Mouse (Mus musculus) MEL (cell line): ENCODE data around the gene Ppp1cc. TPM values are rescaled to one million over a fixed set of nuclear protein-coding genes. Genes with fewer than 3 reads are reported as not detected.

Experiments
- DNase-seq: peaks from one replicate; pipeline ENCODE4 v3.0.0; 2011; ENCODE audit warnings: low read depth, low spot score
- H3K27ac ChIP-seq: 2 replicates; pipeline ENCODE4 v1.5.1; 2012; ENCODE audit warnings: low read depth, mild to moderate bottlenecking, control low read depth, low read length, moderate library complexity; ENCODE audit not compliant: control insufficient read depth
- H3K27me3 ChIP-seq, 2 experiments: fragments of 150-350 bp in 1 of 2; sonication (generic) in 1 of 2; 2 replicates each; pipeline ENCODE4 v1.6.1; 2012; ENCODE audit warnings: low read length in 2 of 2, mild to moderate bottlenecking in 2 of 2, improper control_type of control experiment in 1 of 2, moderate library complexity in 1 of 2; ENCODE audit not compliant: insufficient read depth in 2 of 2, control insufficient read depth in 1 of 2
- H3K36me3 ChIP-seq, 2 experiments: 2 replicates each; pipeline ENCODE4 v1.6.1; 2012 to 2014; ENCODE audit warnings: low read length in 2 of 2, improper control_type of control experiment in 1 of 2, inconsistent platforms in 1 of 2, mild to moderate bottlenecking in 1 of 2; ENCODE audit not compliant: insufficient read depth in 2 of 2, control insufficient read depth in 1 of 2
- H3K4me1 ChIP-seq, 2 experiments: fragments of 150-350 bp in 1 of 2; sonication (generic) in 1 of 2; 2 replicates each; pipeline ENCODE4 v1.6.1; 2012; ENCODE audit warnings: low read length in 2 of 2, improper control_type of control experiment in 1 of 2, mild to moderate bottlenecking in 1 of 2; ENCODE audit not compliant: insufficient read depth in 2 of 2, control insufficient read depth in 1 of 2
- H3K4me3 ChIP-seq, 2 experiments: fragments of 150-350 bp in 1 of 2; sonication (generic) in 1 of 2; 2 replicates each; pipeline ENCODE4 v1.5.1; 2012; ENCODE audit warnings: low read depth in 2 of 2, low read length in 2 of 2, mild to moderate bottlenecking in 2 of 2, moderate library complexity in 2 of 2, control low read depth in 1 of 2, improper control_type of control experiment in 1 of 2; ENCODE audit not compliant: control insufficient read depth in 1 of 2, insufficient read depth in 1 of 2
- H3K79me2 ChIP-seq: 2 replicates; pipeline ENCODE4 v1.6.1; 2012; ENCODE audit warnings: mild to moderate bottlenecking, low read length, moderate library complexity; ENCODE audit not compliant: control insufficient read depth, poor library complexity, insufficient read depth
- H3K9ac ChIP-seq: 2 replicates; pipeline ENCODE4 v1.6.1; 2012; ENCODE audit warnings: low read depth, mild to moderate bottlenecking, control low read depth, low read length, moderate library complexity; ENCODE audit not compliant: control insufficient read depth, poor library complexity, severe bottlenecking
- H3K9me3 ChIP-seq: fragments of 150-350 bp; sonication (generic); replicated peaks from 2 replicates; pipeline ENCODE4 v1.6.1; 2012; ENCODE audit warnings: mild to moderate bottlenecking, low read length, improper control_type of control experiment, moderate library complexity; ENCODE audit not compliant: insufficient read depth
- BHLHE40 ChIP-seq: IDR thresholded peaks from 2 replicates; pipeline ENCODE4 v1.6.1; 2012; ENCODE audit warnings: low read depth, mild to moderate bottlenecking, inconsistent platforms, low read length, improper control_type of control experiment, borderline replicate concordance
- CHD1 ChIP-seq: IDR thresholded peaks from 2 replicates; pipeline ENCODE4 v1.6.1; 2012; ENCODE audit warnings: low read depth, mild to moderate bottlenecking, inconsistent platforms, low read length, improper control_type of control experiment
- CHD2 ChIP-seq: IDR thresholded peaks from 2 replicates; pipeline ENCODE4 v1.6.1; 2011; ENCODE audit warnings: low read length, improper control_type of control experiment
- CTCF ChIP-seq, 3 experiments: IDR thresholded peaks in 2 of 3; conservative IDR thresholded peaks in 1 of 3; 2 replicates each; pipeline ENCODE4 v1.5.1; 2011 to 2012; ENCODE audit warnings: low read length in 3 of 3, low read depth in 2 of 3, mild to moderate bottlenecking in 2 of 3, improper control_type of control experiment in 1 of 3, inconsistent platforms in 1 of 3, mixed read lengths in 1 of 3, moderate library complexity in 1 of 3; ENCODE audit not compliant: control insufficient read depth in 1 of 3, insufficient read depth in 1 of 3, poor library complexity in 1 of 3, severe bottlenecking in 1 of 3
- ELF1 ChIP-seq: IDR thresholded peaks from 2 replicates; pipeline ENCODE4 v1.6.1; 2014; ENCODE audit warnings: low read depth, mild to moderate bottlenecking, inconsistent platforms, low read length, improper control_type of control experiment, moderate library complexity
- GABPA ChIP-seq: IDR thresholded peaks from 2 replicates; pipeline ENCODE4 v1.6.1; 2012; ENCODE audit warnings: low read depth, mild to moderate bottlenecking, inconsistent platforms, low read length, improper control_type of control experiment, moderate library complexity
- GATA1 ChIP-seq: IDR thresholded peaks from 2 replicates; pipeline ENCODE4 v1.6.1; 2011; ENCODE audit warnings: low read depth, low read length, improper control_type of control experiment
- JUND ChIP-seq: IDR thresholded peaks from 2 replicates; pipeline ENCODE4 v1.6.1; 2011; ENCODE audit warnings: low read depth, mild to moderate bottlenecking, improper control_type of control experiment, low read length
- KAT2A ChIP-seq: conservative IDR thresholded peaks from 2 replicates; pipeline ENCODE4 v1.6.1; 2012; ENCODE audit warnings: low read depth, low read length, improper control_type of control experiment, inconsistent platforms
- MAZ ChIP-seq: IDR thresholded peaks from 2 replicates; pipeline ENCODE4 v1.6.1; 2012; ENCODE audit warnings: low read depth, mild to moderate bottlenecking, inconsistent platforms, low read length, improper control_type of control experiment
- MEF2A ChIP-seq: IDR thresholded peaks from 2 replicates; pipeline ENCODE4 v1.6.1; 2014; ENCODE audit warnings: low read depth, mild to moderate bottlenecking, inconsistent platforms, low read length, improper control_type of control experiment; ENCODE audit not compliant: poor library complexity, insufficient replicate concordance, severe bottlenecking; ENCODE audit errors: extremely low read depth
- MXI1 ChIP-seq: IDR thresholded peaks from 2 replicates; pipeline ENCODE4 v1.6.1; 2011; ENCODE audit warnings: mild to moderate bottlenecking, low read depth, low read length, improper control_type of control experiment
- MYC ChIP-seq: IDR thresholded peaks from 2 replicates; pipeline ENCODE4 v1.6.1; 2011; ENCODE audit warnings: low read depth, mild to moderate bottlenecking, low read length, improper control_type of control experiment, moderate library complexity
- NELFE ChIP-seq: IDR thresholded peaks from 2 replicates; pipeline ENCODE4 v1.6.1; 2011; ENCODE audit warnings: low read depth, low read length, improper control_type of control experiment
- POLR2AphosphoS5 ChIP-seq: IDR thresholded peaks from 2 replicates; pipeline ENCODE4 v1.6.1; 2012; ENCODE audit warnings: low read depth, borderline replicate concordance, mild to moderate bottlenecking, inconsistent platforms, low read length, moderate library complexity, mixed read lengths
- RAD21 ChIP-seq: IDR thresholded peaks from 2 replicates; pipeline ENCODE4 v1.6.1; 2011; ENCODE audit warnings: mild to moderate bottlenecking, low read depth, low read length, improper control_type of control experiment
- RCOR1 ChIP-seq: IDR thresholded peaks from 2 replicates; pipeline ENCODE4 v1.6.1; 2012; ENCODE audit warnings: low read depth, mild to moderate bottlenecking, inconsistent platforms, low read length, improper control_type of control experiment
- TAL1 ChIP-seq: IDR thresholded peaks from 2 replicates; pipeline ENCODE4 v1.6.1; 2012; ENCODE audit warnings: mild to moderate bottlenecking, inconsistent platforms, low read length, moderate library complexity, mixed read lengths
- TBP ChIP-seq: IDR thresholded peaks from 2 replicates; pipeline ENCODE4 v1.8.0; 2011; ENCODE audit warnings: low read depth, low read length, improper control_type of control experiment
- USF1 ChIP-seq: IDR thresholded peaks from 2 replicates; pipeline ENCODE4 v1.6.1; 2014; ENCODE audit warnings: low read depth, mild to moderate bottlenecking, inconsistent platforms, low read length, improper control_type of control experiment, moderate library complexity
- USF2 ChIP-seq, 2 experiments: IDR thresholded peaks; 2 replicates each; pipeline ENCODE4 v1.6.1; 2011 to 2012; ENCODE audit warnings: improper control_type of control experiment in 2 of 2, low read length in 2 of 2, borderline replicate concordance in 1 of 2, inconsistent platforms in 1 of 2, low read depth in 1 of 2, mild to moderate bottlenecking in 1 of 2; ENCODE audit not compliant: insufficient read depth in 1 of 2
- ZMIZ1 ChIP-seq: IDR thresholded peaks from 2 replicates; pipeline ENCODE4 v1.6.1; 2012; ENCODE audit warnings: low read depth, mild to moderate bottlenecking, inconsistent platforms, low read length, improper control_type of control experiment, moderate library complexity
- ZNF384 ChIP-seq: IDR thresholded peaks from 2 replicates; pipeline ENCODE4 v1.6.1; 2012; ENCODE audit warnings: low read depth, mild to moderate bottlenecking, inconsistent platforms, low read length, improper control_type of control experiment
- polyA plus RNA-seq, 2 experiments: library from polyadenylated mRNA; stranded (reverse) in 1 of 2; unstranded in 1 of 2; fragments of >175 nt in 1 of 2; fragments of >200 nt in 1 of 2; gene quantifications; 2 replicates each; pipeline versions ENCODE4 v1.2.1 to v1.2.4; 2012; ENCODE audit warnings: low replicate concordance in 2 of 2, low read depth in 1 of 2; ENCODE audit not compliant: insufficient read length in 2 of 2, insufficient read depth in 1 of 2, missing spikeins in 1 of 2
- total RNA-seq: library from RNA; depleted of rRNA; stranded (reverse); fragments of 300-350 nt; gene quantifications from 2 replicates; pipeline ENCODE4 v1.2.3, GENCODE M21; 2012

Ppp1cc gene
- total and polyA plus RNA-seq, 3 experiments, result 305 to 420 TPM; not detected in 1

DNA sequence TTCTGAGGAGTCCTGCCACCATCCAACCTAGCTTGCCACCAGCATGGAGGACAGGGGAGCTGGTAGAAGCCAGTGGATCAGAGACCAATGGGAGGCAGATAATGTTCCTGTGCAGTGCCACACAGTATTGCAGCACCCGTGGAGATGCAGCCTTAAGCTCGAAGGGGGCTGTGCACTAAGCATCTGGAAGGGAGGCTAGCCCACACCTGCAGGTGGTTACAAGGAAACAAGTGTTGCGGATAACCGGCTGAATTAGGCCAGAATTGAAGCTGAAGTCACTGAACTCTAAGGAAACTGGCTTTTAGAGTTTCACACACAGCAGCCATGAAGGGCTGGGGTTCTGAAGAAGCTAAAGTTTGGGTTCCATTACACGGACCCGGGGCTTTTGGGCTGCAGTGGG is 50.8 kb downstream of the Ppp1cc start:
- Histone ChIP-seq H3K4me3 (no peak overlapping the region), H3K36me3 (no peaks in the 10 kb centered on the region; a peak in 1 of 4 replicates), H3K9me3 (no peaks in the 10 kb centered on the region), H3K79me2 (no peaks in the 10 kb centered on the region), H3K27me3 (no peaks in the 10 kb centered on the region), H3K27ac (no peak overlapping the region), H3K9ac (no peak overlapping the region), H3K4me1 (peaks cover 0 to 11% of the 10 kb centered on the region in 2 experiments; a peak in 3 of 4 replicates)
- no peak for DNase-seq
- TF ChIP-seq MYC (no peak), ZMIZ1 (no peak), USF1 (no peak), GABPA (no peak), KAT2A (no peak), MEF2A (no peak), MAZ (no peak)

DNA sequence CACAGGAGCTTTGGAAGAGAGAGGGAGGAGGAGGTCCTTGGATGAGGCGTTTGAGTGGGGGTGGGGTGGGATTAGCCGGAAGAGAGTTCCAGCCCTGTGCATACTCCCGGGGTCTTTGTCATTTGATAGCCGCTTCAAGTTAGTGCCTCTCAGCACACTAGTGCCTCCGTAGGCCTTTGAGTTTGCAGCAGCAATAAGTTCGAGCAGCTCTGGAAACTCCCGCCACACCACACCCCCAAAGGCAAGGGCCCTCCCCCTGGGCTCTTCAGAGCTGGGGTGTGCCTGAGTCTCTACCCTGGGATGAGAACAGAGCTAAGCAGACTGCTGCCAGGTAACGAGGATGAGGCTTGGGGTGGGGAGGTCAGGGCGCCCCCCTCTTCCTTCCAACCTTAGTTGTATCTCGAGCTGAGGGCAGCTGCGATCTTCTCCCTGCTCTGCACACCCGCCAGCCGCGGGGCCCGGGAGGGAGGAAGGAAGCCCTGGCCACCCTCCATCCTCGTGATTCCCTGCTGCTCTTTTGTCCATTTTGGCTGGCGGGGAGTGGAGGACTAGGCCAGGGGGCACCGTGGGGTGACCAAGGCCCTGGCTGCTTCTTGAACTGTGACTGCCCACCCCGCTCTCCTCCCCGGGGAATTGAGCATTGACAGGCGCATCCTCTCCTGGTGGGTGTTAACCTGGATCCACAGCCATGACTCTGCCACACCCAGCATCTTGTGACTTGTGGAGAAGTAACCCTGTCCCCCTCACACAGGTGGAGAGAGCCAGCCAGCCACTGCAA is 51.7 kb downstream of the Ppp1cc start:
- Histone ChIP-seq H3K4me1 (peaks cover 0 to 11% of the 10 kb centered on the region in 2 experiments; a peak in 3 of 4 replicates), H3K9me3 (no peaks in the 10 kb centered on the region), H3K27me3 (no peaks in the 10 kb centered on the region), H3K36me3 (no peaks in the 10 kb centered on the region; a peak in 1 of 4 replicates), H3K4me3 (no peak overlapping the region), H3K9ac (no peak overlapping the region), H3K27ac (no peak overlapping the region), H3K79me2 (no peaks in the 10 kb centered on the region)
- DNase-seq, result no peak
- no peak for TF ChIP-seq BHLHE40
- TF ChIP-seq MXI1, result no peak
- TF ChIP-seq POLR2AphosphoS5, result no peak
- no peak for TF ChIP-seq RAD21
- no peak for TF ChIP-seq USF2 (IDR thresholded peaks at IDR 0.05; ENCODE audit: borderline replicate concordance in 1 of 2, insufficient read depth in 1 of 2, low read depth in 1 of 2, low read length in 2 of 2)
- TF ChIP-seq, all 39 proteins: peak for 0

DNA sequence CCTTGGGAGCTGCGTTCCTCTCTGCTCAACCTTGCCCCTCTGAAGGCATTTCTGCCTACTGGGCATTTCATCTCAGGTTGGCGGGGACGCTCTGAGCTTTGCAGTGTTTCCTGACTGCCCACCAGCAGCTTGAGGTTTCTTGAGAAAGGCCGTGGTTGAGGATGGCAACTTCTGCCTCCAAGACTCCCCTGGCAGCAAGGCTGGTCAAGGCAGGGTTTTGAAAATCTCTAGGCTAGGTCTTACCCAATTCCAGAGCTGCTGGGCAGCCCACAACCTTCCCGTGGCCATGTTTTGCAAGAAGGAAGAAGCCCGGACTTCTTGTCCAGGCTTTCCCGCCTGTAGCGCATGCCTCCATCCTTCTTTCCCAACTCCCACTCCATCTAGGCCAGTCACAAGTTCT is 52.8 kb downstream of the Ppp1cc start:
- Histone ChIP-seq H3K27ac (no peak overlapping the region), H3K4me3 (no peak overlapping the region), H3K9me3 (no peaks in the 10 kb centered on the region), H3K9ac (no peak overlapping the region), H3K36me3 (no peaks in the 10 kb centered on the region; a peak in 1 of 4 replicates), H3K27me3 (no peaks in the 10 kb centered on the region), H3K79me2 (no peaks in the 10 kb centered on the region), H3K4me1 (peaks cover 0 to 8% of the 10 kb centered on the region in 2 experiments; a peak in 2 of 4 replicates)
- no peak for TF ChIP-seq USF1
- TF ChIP-seq MAZ, result no peak
- TF ChIP-seq ELF1, result no peak
- TF ChIP-seq NELFE, result no peak
- no peak for TF ChIP-seq MEF2A
- TF ChIP-seq GATA1, result no peak
- TF ChIP-seq CHD2, result no peak
- TF ChIP-seq RCOR1, result no peak
- TF ChIP-seq CHD1, result no peak
- TF ChIP-seq POLR2AphosphoS5, result no peak
- no peak for TF ChIP-seq ZNF384
- no peak for TF ChIP-seq TAL1
- no peak for TF ChIP-seq RAD21
- TF ChIP-seq BHLHE40, result no peak
- no peak for TF ChIP-seq CTCF (IDR thresholded peaks at IDR 0.05 in 2 of 3, conservative IDR thresholded peaks at IDR 0.05 in 1 of 3; ENCODE audit: control insufficient read depth in 1 of 3, insufficient read depth in 1 of 3, low read depth in 2 of 3, low read length in 3 of 3, poor library complexity in 1 of 3, severe bottlenecking in 1 of 3)
- no peak for TF ChIP-seq TBP
- no peak for TF ChIP-seq JUND
- DNase-seq, result no peak
